Mouse (Mus musculus) embryonic facial prominence, embryonic 12.5 days (tissue): Measurements from ENCODE around the gene Tmem184a. TPM values are rescaled to one million over a fixed set of nuclear protein-coding genes. Genes with fewer than 3 reads are reported as not detected.

Experiments used
- ATAC-seq: fragments of 200-750 bp; cut with Nextera tagmentation; 2 replicates; pipeline ENCODE4 v1.8.0; 2017; ENCODE audit not compliant: insufficient number of reproducible peaks, insufficient read depth, low FRiP score, low TSS enrichment
- H3K27ac ChIP-seq: fragments of 300-500 bp; sonication (generic); 2 replicates; pipeline ENCODE4 v1.5.1; 2016; ENCODE audit warnings: mild to moderate bottlenecking
- H3K27me3 ChIP-seq: fragments of 300-500 bp; sonication (generic); 2 replicates; pipeline ENCODE4 v1.6.1; 2016; ENCODE audit warnings: mild to moderate bottlenecking, moderate library complexity
- H3K36me3 ChIP-seq: fragments of 300-500 bp; sonication (generic); 2 replicates; pipeline ENCODE4 v1.6.1; 2016; ENCODE audit warnings: mild to moderate bottlenecking
- H3K4me1 ChIP-seq: fragments of 300-500 bp; sonication (generic); 2 replicates; pipeline ENCODE4 v1.6.1; 2016
- H3K4me2 ChIP-seq: fragments of 300-500 bp; sonication (generic); replicated peaks from 2 replicates; pipeline ENCODE4 v1.6.1; 2016; ENCODE audit warnings: mild to moderate bottlenecking, moderate library complexity
- H3K4me3 ChIP-seq: fragments of 300-500 bp; sonication (generic); 2 replicates; pipeline ENCODE4 v1.5.1; 2016; ENCODE audit warnings: mild to moderate bottlenecking
- H3K9ac ChIP-seq: fragments of 300-500 bp; sonication (generic); 2 replicates; pipeline ENCODE4 v1.6.1; 2016; ENCODE audit warnings: mild to moderate bottlenecking, moderate library complexity
- H3K9me3 ChIP-seq: fragments of 300-500 bp; sonication (generic); 2 replicates; pipeline ENCODE4 v1.6.1; 2016; ENCODE audit warnings: mild to moderate bottlenecking, moderate library complexity
- WGBS: fragments of 180-500 bp; shearing (Covaris S2); methylation state at CpG from one replicate; pipeline ENCODE4 v1.1.7; 2016; 5-methylcytosine and 5-hydroxymethylcytosine counted together
- polyA plus RNA-seq: library from polyadenylated mRNA; unstranded; fragments of >200 nt; fragmentation: Nextera tagmentation; extraction: Ambion mirVana; gene quantifications from 2 replicates; pipeline ENCODE4 v1.2.1, GENCODE M21; 2016

Tmem184a gene
- polyA plus RNA-seq, 1 experiment from 2014 or later = 1.8 TPM

DNA sequence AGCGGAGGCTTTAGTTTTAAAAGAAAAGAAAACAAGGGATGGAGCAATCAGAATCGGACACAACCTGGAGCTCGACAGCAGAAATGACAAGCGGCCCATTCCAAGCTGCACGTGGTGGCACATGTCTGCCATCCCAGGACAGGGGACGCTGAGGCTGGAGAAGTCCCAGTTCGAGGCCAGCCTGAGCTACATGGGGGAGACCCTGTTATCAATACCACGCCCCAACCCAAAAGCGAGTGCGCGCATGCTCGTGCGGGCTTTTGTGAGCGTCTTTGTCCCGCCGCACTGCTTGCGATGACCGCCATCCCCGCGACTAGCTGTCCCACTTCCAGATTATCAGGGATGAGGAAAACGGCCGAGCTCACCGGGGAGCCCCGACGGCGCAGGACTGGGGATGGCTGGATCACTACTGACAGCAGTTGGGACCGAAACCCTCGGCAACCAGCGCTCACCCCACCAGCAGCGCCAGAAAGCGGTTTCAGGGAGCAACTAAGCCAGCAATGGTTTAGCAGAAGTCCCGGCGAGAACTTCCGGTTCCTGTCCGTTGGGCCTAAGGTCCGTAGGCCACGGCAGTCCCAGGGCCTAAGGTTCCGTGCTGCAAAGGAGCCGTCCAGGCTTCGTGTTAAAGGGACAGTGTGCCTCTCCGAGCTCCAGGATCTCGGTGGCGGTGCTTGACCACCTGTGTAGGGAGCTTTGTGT lies 6.8 kb upstream of the Tmem184a start, which contains the start of the genes Gm26938 and Psmg3:
Gene Gm26938, minus strand, starts transcription at position 51 of the 699 bp plus-strand sequence.
Gene Psmg3, minus strand, starts transcription at position 529 of the 699 bp plus-strand sequence.
- Histone ChIP-seq H3K4me2 (peak within 1 kb of the TSS; percentile 96), H3K4me3 (peak within 1 kb of the TSS; percentile 88), H3K4me1 (peaks cover 11% of the 10 kb centered on the region; the same call in 1 of the 2 replicates), H3K9ac (peak within 1 kb of the TSS; percentile 75), H3K27me3 (no peaks in the 10 kb centered on the region), H3K9me3 (no peaks in the 10 kb centered on the region), H3K36me3 (peaks cover 27% of the 10 kb centered on the region), H3K27ac (peak within 1 kb of the TSS; percentile 75; the same call in 1 of the 2 replicates)
- ATAC-seq = peak; percentile 57; the same call in 1 of the 2 replicates
- under 1% methylated on average over 43 of the region's 43 CpGs for WGBS

DNA sequence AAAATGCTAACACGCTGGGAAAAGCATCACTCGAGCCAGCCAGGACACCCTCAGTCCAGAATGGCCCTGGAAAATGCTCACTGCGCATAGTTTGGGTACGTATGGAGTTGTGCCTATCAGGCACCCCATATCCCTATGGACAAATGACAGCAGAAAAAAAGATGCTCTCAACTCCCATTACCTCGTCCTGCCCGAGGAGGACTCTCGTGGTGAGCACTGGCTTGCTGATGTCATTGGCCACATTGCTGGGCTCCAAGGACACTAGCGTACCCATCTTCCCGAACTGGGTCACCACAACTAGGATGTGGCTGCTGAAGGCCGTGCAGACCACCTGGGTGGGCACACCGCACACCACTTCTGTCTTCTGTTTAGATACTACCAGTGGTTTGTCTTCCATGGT lies 6.2 kb upstream of the Tmem184a start:
- WGBS = 39% methylated on average over 11 of the region's 11 CpGs
- peak overlapping the region; percentile 96 for H3K4me2 ChIP-seq
- H3K4me1 ChIP-seq = peaks cover 11% of the 10 kb centered on the region; the same call in 1 of the 2 replicates
- peak overlapping the region; percentile 75 for H3K9ac ChIP-seq
- H3K27me3 ChIP-seq = no peaks in the 10 kb centered on the region
- no peak for ATAC-seq
- no peaks in the 10 kb centered on the region for H3K9me3 ChIP-seq
- peak overlapping the region; percentile 88 for H3K4me3 ChIP-seq
- 0 out of 2 replicates have a peak overlapping the region, but pooled peaks have one; percentile 75 for H3K27ac ChIP-seq
- H3K36me3 ChIP-seq = peaks cover 27% of the 10 kb centered on the region

DNA sequence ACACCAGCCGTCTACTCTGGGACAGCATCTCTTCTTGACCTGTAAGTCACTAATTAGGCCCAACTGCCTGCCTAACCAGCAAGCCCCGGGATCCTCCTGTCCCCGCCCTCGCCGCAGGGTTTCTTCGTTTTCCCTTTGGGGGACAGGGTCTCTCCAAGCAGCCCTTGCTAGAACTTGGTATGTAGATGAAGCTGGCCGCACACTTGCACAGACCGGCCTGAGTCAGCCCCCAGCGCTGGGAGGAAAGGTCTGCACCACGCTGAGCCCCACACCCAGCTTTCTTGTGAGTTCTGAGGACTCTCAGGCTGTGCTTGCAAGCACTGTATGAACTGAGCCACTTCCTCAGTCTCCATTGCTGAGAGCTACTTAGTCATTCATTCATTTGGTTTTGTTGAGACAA lies 4.8 kb upstream of the Tmem184a start:
- WGBS = 82% methylated on average over 10 of the region's 10 CpGs
- H3K27ac ChIP-seq = no peak overlapping the region
- ATAC-seq = no peak
- no peaks in the 10 kb centered on the region for H3K9me3 ChIP-seq
- no peaks in the 10 kb centered on the region for H3K27me3 ChIP-seq
- peaks cover 11% of the 10 kb centered on the region; the same call in 1 of the 2 replicates for H3K4me1 ChIP-seq
- peaks cover 27% of the 10 kb centered on the region for H3K36me3 ChIP-seq
- H3K9ac ChIP-seq = no peak overlapping the region
- no peak overlapping the region for H3K4me2 ChIP-seq
- H3K4me3 ChIP-seq = no peak overlapping the region

DNA sequence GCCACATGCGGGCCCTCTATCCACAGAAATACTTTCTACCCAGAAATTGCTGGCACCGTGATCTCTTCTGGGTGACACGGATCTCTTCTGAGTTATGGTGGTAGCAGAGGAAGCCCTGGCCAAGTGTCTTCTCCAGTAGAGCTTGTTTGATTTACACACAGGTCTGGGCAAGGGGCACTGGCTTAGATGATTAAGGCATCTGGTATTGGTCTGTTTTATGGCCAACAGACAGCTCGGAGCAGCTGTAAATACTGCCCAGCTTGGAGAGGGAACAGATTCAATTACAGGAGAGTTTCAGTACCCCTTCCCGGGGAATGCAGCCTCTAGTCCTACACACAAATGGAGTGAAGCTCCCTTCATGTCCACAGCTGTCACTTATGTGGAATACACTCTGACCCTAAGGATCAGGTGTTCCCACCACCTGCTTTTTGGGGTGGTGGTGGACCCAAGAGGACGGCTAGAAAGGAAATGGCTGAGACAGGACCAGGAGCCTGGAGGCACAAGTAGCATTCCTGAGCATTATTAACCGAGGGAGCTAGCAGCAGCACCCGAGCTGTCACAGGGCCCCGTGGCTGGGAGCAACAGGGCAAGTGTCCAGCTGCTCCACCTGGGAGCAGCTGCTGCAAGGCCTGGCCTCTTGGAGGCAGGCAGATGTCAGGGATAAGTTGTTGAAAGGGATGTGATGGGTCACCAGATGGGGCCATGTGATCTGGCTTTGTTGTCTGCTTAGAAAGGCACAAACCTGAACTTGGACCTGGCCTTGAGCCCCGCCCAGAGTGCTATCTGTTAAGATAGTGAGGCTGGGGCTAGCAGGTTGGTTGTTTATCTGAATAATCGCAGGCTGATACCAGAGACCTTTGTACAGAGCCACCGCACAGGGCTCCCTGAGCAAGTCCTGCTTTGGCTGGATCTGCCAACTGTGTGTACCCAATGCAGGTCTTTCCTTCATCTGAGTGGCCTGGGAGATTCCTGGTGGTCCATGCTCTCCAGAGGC lies 2.0 kb upstream of the Tmem184a start:
- Histone ChIP-seq H3K27ac (no peak overlapping the region), H3K27me3 (no peaks in the 10 kb centered on the region), H3K4me2 (no peak overlapping the region), H3K9ac (no peak overlapping the region), H3K36me3 (peaks cover 27% of the 10 kb centered on the region), H3K4me1 (peaks cover 11% of the 10 kb centered on the region; the same call in 1 of the 2 replicates), H3K4me3 (no peak overlapping the region), H3K9me3 (no peaks in the 10 kb centered on the region)
- no peak for ATAC-seq
- WGBS = 74% methylated on average over 12 of the region's 12 CpGs

DNA sequence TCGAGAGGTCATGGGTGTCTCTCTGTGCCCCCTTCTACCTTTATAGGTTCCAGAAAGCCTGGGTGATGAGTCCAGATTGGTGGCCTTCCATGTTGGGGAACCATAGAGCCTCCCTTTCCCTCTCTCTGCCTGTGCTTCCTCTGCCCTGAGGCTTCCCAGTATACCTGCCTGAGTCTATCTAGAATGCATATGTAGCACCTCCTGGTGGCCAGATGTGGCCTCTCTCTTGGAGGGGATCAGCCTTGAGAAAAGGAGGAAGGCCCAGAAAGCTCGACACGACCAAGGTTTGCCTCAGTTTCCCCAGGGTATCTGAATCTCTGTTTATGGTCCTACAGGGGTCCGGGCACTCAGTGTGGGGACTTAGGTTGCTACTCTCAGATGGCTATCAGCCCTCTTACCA lies 916 bp downstream of the Tmem184a start:
- Histone ChIP-seq H3K4me3 (no peak overlapping the region), H3K27ac (no peak overlapping the region), H3K9me3 (no peaks in the 10 kb centered on the region), H3K9ac (no peak overlapping the region), H3K36me3 (peaks cover 21% of the 10 kb centered on the region), H3K4me2 (no peak overlapping the region), H3K4me1 (no peaks in the 10 kb centered on the region), H3K27me3 (peaks cover 14% of the 10 kb centered on the region)
- no peak for ATAC-seq
- WGBS = 55% methylated on average over 4 of the region's 4 CpGs

DNA sequence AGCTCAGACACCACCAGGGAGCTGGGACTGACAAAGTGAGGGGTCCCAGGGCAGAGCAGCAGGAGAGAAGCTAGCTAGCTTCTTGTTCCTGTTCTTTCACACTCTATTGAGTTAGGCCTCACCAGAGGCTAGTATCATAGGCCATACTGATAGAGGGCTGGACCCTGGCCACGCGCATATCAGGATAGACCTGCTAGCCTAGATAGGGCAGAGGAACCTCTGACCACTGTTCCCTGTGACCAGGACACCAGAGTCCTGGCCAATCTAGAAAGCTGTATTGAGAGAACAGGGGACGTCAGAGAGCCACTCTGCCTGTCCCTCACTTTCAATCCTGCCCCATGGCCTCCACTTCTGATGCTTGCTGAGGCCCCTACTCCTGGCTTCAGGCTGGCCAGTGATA lies 1.7 kb downstream of the Tmem184a start:
- Histone ChIP-seq H3K27ac (no peak overlapping the region), H3K4me1 (no peaks in the 10 kb centered on the region), H3K4me3 (no peak overlapping the region), H3K4me2 (no peak overlapping the region), H3K36me3 (peaks cover 13% of the 10 kb centered on the region), H3K27me3 (peaks cover 21% of the 10 kb centered on the region), H3K9me3 (no peaks in the 10 kb centered on the region), H3K9ac (no peak overlapping the region)
- ATAC-seq = no peak
- 82% methylated on average over 3 of the region's 3 CpGs for WGBS

DNA sequence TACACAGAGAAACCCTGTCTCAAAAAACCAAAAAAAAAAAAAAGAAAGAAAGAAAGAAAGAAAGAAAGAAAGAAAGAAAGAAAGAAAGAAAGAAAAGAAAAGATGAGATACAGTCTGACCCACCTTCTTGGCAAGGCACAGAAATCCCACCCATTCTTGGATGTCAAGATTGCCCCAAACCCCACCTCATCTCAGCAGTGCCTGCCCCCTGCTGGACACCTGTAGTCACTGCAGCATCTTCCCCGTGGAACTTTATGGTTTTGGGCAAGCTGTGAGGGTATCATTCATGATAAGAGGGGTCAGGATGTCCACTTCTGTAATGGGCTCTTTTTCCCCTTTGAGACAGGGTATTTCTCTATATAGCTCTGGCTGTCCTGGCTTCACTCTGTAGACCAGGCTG lies 2.4 kb downstream of the Tmem184a start:
- ATAC-seq = no peak
- Histone ChIP-seq H3K27ac (no peak overlapping the region), H3K27me3 (peaks cover 29% of the 10 kb centered on the region)

DNA sequence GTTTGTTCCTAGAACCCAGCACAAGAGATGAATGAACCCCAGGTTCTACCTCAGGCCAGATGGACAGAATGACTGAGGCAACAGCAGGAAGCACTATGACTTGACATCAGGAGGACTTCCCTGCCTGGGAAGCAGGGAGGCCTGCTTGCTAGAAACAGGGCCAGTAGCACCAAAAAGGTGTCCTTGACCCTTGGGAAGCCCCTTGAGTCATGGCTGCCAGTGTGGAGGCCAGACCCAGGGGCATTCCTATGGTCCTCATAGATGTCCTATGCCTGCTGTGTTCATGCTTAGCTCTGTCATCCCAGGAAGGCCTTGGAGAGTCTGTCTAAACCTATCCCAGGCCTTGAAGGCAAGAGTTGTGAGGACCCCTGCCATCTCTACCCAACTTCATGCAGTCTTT lies 3.3 kb downstream of the Tmem184a start:
- ATAC-seq = no peak
- Histone ChIP-seq H3K27me3 (peaks cover 34% of the 10 kb centered on the region), H3K9me3 (no peaks in the 10 kb centered on the region), H3K4me3 (no peak overlapping the region), H3K4me2 (no peak overlapping the region), H3K27ac (no peak overlapping the region), H3K36me3 (no peaks in the 10 kb centered on the region), H3K9ac (no peak overlapping the region), H3K4me1 (no peaks in the 10 kb centered on the region)

More for the DNA sequence above, 2.4 kb downstream of the Tmem184a start:
- no peak overlapping the region for H3K9ac ChIP-seq
- no peaks in the 10 kb centered on the region for H3K9me3 ChIP-seq
- H3K4me1 ChIP-seq = no peaks in the 10 kb centered on the region
- no peak overlapping the region for H3K4me3 ChIP-seq
- peaks cover 6% of the 10 kb centered on the region for H3K36me3 ChIP-seq
- H3K4me2 ChIP-seq = no peak overlapping the region
- WGBS = 7% methylated on average over 1 of the region's 1 CpGs

DNA sequence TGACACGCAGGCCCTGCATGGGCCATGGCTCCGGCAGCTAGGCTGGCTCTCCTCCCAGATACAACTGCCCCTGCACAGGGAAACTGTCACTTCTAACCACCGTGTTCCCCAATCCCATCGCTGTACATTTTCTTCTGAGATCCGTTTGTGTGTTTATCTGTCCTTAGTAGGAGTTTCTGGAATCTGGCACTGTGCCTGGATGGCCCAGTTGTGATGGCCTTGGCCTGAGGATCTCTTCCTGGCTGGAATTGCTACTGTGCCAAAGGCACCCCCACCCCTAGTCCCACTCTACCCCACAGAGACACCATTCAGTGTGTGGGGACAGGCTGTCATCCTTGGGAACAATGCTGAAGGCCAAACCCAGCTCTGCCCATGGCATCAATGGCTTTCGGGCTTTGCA lies 3.8 kb downstream of the Tmem184a start:
- Histone ChIP-seq H3K9ac (no peak overlapping the region), H3K36me3 (no peaks in the 10 kb centered on the region), H3K4me2 (no peak overlapping the region), H3K9me3 (no peaks in the 10 kb centered on the region), H3K4me3 (no peak overlapping the region), H3K4me1 (no peaks in the 10 kb centered on the region), H3K27ac (no peak overlapping the region), H3K27me3 (peaks cover 34% of the 10 kb centered on the region)
- 82% methylated on average over 6 of the region's 6 CpGs for WGBS
- ATAC-seq = no peak

DNA sequence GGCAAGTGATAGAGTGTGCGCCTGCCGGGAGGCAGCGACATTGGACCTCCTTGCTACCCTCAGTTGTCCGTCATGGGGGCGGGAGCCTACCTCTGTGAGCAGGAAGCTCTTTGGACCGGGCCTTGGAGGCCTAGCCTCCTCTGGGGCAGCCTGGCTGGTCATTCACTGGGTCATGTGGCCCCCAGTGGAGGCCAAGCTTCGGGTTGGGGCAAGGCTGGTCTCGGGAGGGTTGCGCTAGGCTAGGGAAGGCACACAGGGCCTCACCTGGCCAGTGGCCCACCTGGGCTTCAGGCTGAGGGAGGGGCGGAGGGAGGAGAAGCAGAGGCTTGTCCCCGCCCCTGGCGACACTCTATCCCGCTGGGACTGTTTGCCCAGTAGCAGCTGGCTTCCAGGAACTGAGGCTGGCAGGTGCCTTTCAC lies 5.7 kb downstream of the Tmem184a start:
- WGBS = 3% methylated on average over 13 of the region's 13 CpGs
- ATAC-seq = no peak

DNA sequence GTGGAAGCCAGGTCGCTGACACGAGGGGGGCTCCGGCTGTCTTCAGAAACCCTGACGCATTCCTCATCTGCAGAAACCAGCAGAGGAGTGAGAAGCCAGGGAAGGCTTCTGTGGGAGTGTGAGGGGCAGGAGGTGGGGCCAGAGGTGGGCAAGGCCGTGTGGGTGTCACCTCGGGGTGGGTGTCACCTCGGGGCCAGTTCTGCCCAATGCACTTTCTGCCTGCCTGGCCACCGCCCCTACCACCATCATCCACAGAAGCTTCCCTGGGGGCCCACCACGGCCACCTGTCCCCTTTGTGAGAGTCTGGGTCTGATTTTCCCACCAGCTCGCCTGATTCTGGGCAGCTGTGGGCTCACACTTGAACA lies 6.6 kb downstream of the Tmem184a start:
- H3K27ac ChIP-seq = no peak overlapping the region
- peaks cover 34% of the 10 kb centered on the region for H3K27me3 ChIP-seq
- H3K4me1 ChIP-seq = no peaks in the 10 kb centered on the region
- H3K9ac ChIP-seq = no peak overlapping the region
- WGBS = 47% methylated on average over 10 of the region's 10 CpGs
- no peaks in the 10 kb centered on the region for H3K36me3 ChIP-seq
- no peaks in the 10 kb centered on the region for H3K9me3 ChIP-seq
- H3K4me2 ChIP-seq = no peak overlapping the region
- H3K4me3 ChIP-seq = no peak overlapping the region
- ATAC-seq = no peak

More for the DNA sequence above, 5.7 kb downstream of the Tmem184a start:
- 0 out of 2 replicates have a peak overlapping the region, but pooled peaks have one; percentile 0 for H3K4me2 ChIP-seq
- H3K36me3 ChIP-seq = no peaks in the 10 kb centered on the region
- no peak overlapping the region for H3K27ac ChIP-seq
- no peaks in the 10 kb centered on the region for H3K9me3 ChIP-seq
- H3K4me3 ChIP-seq = peak overlapping the region; percentile 12
- no peaks in the 10 kb centered on the region for H3K4me1 ChIP-seq
- H3K9ac ChIP-seq = no peak overlapping the region
- peaks cover 34% of the 10 kb centered on the region for H3K27me3 ChIP-seq
